Mouse (Mus musculus) heart, postnatal 25 days (tissue): ENCODE measurements around the gene Scgb1b11. TPM values are rescaled to one million over a fixed set of nuclear protein-coding genes. Genes with fewer than 3 reads are reported as not detected.
"Not testable (repeated sequence)": the region's sequence is repeated elsewhere in the genome, so short reads cannot be mapped to it uniquely, and the experiment has no call there.

Experiments used
- DNase-seq: peaks from one replicate; pipeline ENCODE4 v3.0.0; 2022; ENCODE audit warnings: low spot score
- intact Hi-C: fragments of 180-260 bp; cut with DNase I; formaldehyde crosslinking; loops from one replicate; pipeline ENCODE4 v1.15.1; 2025
- total RNA-seq, 2 experiments: library from RNA; stranded (reverse); gene quantifications; 2 replicates each; pipeline ENCODE4 v1.2.3; 2021

Scgb1b11 gene
- total RNA-seq, result not detected

GRCm38 (mm10) chr7:32222540-32222939 is at the start of gene Scgb1b11:
TSS of gene Scgb1b11 (plus strand) at chr7:32222840.
- intact Hi-C loops, DNase-seq: not testable (repeated sequence)

DNA sequence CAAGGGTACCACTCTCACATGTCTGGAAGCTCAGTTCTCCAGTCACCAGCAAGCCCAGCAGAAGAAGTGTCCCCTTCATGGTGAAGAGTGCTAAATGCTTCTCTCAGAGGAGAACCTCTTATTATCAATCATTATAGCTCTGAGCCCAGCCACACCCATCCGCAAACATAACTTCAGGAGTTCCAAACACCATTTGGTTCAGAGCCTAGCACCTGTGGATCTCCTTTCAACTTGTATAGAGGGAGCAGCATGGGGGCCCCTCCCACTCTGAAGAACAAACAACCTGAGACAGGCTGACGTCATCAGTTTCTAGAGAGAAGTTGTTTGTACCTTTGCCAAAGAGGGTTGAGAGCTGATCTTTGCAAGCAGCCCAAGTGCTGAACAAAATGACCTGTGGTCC is 11.6 kb upstream of the Scgb1b11 start, which contains the start of gene Scgb2b11:
Gene Scgb2b11 (minus strand): TSS at position 101 of the 400 bp plus-strand sequence.
- intact Hi-C loops, DNase-seq: not testable (repeated sequence)

Other genes with a start within 250 kb of the Scgb1b11 start
- not detected for gene Scgb1b10, start 122.0 kb upstream of the Scgb1b11 start, total RNA-seq
- gene Scgb2b11, start 11.7 kb upstream of the Scgb1b11 start, total RNA-seq, result not detected
- gene Scgb2b12, start 104.4 kb downstream of the Scgb1b11 start, total RNA-seq, result not detected
- gene Scgb1b12, start 111.3 kb downstream of the Scgb1b11 start, total RNA-seq, result not detected
- not detected for gene Scgb1b29, start 218.7 kb downstream of the Scgb1b11 start, total RNA-seq